Mouse (Mus musculus): ENCODE measurements at regions not wholly inside any gene's neighbourhood (a gene's known extent, or its start where the extent isn't known, plus 50 kb on each side); places are given as distances from the start of the nearest gene placed in this dataset.

DNA sequence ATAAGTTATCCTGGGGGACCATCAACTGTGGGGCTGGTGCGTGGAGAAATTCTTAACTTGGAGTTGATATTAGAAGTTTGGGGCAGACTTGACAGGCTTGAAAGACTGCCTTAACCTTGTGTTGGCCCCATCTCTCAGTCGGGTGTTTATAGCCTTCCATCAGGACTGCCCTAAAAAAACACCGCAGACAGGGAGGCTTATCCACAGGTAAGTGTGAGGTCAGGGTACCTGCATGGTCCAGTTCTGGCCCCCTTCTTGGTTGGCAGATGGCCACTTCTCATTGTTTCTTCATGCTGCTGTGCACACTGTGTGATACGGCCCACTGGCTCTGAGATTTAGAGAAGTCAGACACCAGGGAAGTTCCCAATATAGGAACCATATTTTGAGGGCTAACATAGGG is 50.2 kb upstream of the Slc35b4 start:
- TF ChIP-seq POLR2AphosphoS5 (IDR thresholded peaks at IDR 0.05; ENCODE audit: insufficient replicate concordance, low read depth, low read length): no peak
- TF ChIP-seq GATA2 (IDR thresholded peaks at IDR 0.05; ENCODE audit: borderline replicate concordance, low read depth, low read length): no peak
- TF ChIP-seq CTCF (IDR thresholded peaks at IDR 0.05; ENCODE audit: low read depth, low read length): no peak
- no peak for TF ChIP-seq GATA1 (IDR thresholded peaks at IDR 0.05; ENCODE audit: borderline replicate concordance, low read length)
- no peak for TF ChIP-seq TAL1 (conservative IDR thresholded peaks at IDR 0.05; ENCODE audit: low read depth, low read length)
- Histone ChIP-seq H3K4me1 (ENCODE audit: insufficient read depth, low read depth, low read length) (no peaks in the 10 kb centered on the region), H3K9me3 (replicated peaks) (peaks cover 7% of the 10 kb centered on the region), H3K36me3 (replicated peaks) (no peaks in the 10 kb centered on the region), H3K27me3 (ENCODE audit: insufficient read depth, low read length) (peaks cover 15% of the 10 kb centered on the region), H3K4me3 (ENCODE audit: low read depth, low read length) (no peak overlapping the region)
- DNase-seq (ENCODE audit: low spot score) (no peak), ATAC-seq (ENCODE audit: extremely low read depth, insufficient number of reproducible peaks, low FRiP score, poor library complexity, severe bottlenecking) (no peak)

All from G1E (cell line).